In the genomic region with DNA sequence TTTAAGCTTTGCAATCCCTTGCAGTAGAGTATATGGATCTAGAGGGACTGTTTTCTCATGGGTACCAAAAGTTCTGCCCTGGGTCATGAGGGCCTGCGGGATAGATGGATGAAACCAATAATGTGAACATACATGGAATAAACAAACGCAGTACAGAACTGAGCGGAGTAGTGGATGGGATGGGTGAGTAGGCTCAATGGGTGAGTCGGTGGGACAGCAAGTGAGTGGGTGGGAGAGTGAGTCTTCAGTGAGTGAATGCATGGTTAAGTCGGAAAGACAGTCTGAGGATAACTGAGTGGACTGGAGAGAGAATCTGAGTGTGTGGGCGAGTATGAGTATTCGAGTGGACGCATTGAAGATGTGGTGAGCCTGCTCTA, we compare ENCODE assay signal across 9 mouse cellular contexts. TPM values are rescaled to one million over a fixed set of nuclear protein-coding genes. Genes with fewer than 3 reads are reported as not detected.
DNase-seq lines count a peak whose midpoint lies in the region; ATAC-seq lines count a peak whose summit lies in the region.
"Had no signal": no experiment of that assay in that cellular context is flagged by ENCODE, and none has a peak within 500 bp of the region (broad histone marks: within the 10 kb centered on the region; RNA-seq: fewer than 3 reads in every experiment).

No protein-coding gene starts in this region.

- H3K27ac ChIP-seq in kidney, embryonic 15.5 days = no peak overlapping the region
- H3K27ac ChIP-seq in embryonic facial prominence, embryonic 13.5 days = peak overlapping the region; percentile 98
- no peak overlapping the region for H3K27ac ChIP-seq in intestine, embryonic 15.5 days
- no peak overlapping the region for H3K27ac ChIP-seq in neural tube, embryonic 12.5 days

- no peaks in the 10 kb centered on the region; the same call in 1 of the 2 replicates for H3K9me3 ChIP-seq in kidney, embryonic 15.5 days (replicated peaks)
- H3K9me3 ChIP-seq in embryonic facial prominence, embryonic 13.5 days = no peaks in the 10 kb centered on the region
- H3K9me3 ChIP-seq in intestine, embryonic 15.5 days = no peaks in the 10 kb centered on the region
- H3K9me3 ChIP-seq in neural tube, embryonic 12.5 days = no peaks in the 10 kb centered on the region

- 29% methylated on average over 8 of the region's 8 CpGs for WGBS in kidney, embryonic 15.5 days
- WGBS in embryonic facial prominence, embryonic 13.5 days = 28% methylated on average over 8 of the region's 8 CpGs
- 34% methylated on average over 8 of the region's 8 CpGs for WGBS in intestine, embryonic 15.5 days
- 38% methylated on average over 8 of the region's 8 CpGs for WGBS in neural tube, embryonic 12.5 days

- H3K27me3 ChIP-seq in kidney, embryonic 15.5 days = peaks cover 36% of the 10 kb centered on the region
- no peaks in the 10 kb centered on the region for H3K27me3 ChIP-seq in embryonic facial prominence, embryonic 13.5 days
- peaks cover 12% of the 10 kb centered on the region for H3K27me3 ChIP-seq in intestine, embryonic 15.5 days (replicated peaks)
- peaks cover 20% of the 10 kb centered on the region for H3K27me3 ChIP-seq in neural tube, embryonic 12.5 days (replicated peaks)

- H3K4me3 ChIP-seq in kidney, embryonic 15.5 days (replicated peaks) = peak overlapping the region; percentile 79
- peak overlapping the region; percentile 83 for H3K4me3 ChIP-seq in embryonic facial prominence, embryonic 13.5 days
- H3K4me3 ChIP-seq in intestine, embryonic 15.5 days (replicated peaks) = peak overlapping the region; percentile 64
- H3K4me3 ChIP-seq in neural tube, embryonic 12.5 days = peak overlapping the region; percentile 58

- H3K4me2 ChIP-seq in kidney, embryonic 15.5 days = peak overlapping the region; percentile 98
- H3K4me2 ChIP-seq in embryonic facial prominence, embryonic 13.5 days = peak overlapping the region; percentile 71
- peak overlapping the region; percentile 98 for H3K4me2 ChIP-seq in intestine, embryonic 15.5 days (replicated peaks)
- H3K4me2 ChIP-seq in neural tube, embryonic 12.5 days (replicated peaks) = peak overlapping the region; percentile 89

- peak overlapping the region; percentile 68; the same call in 1 of the 2 replicates for H3K9ac ChIP-seq in kidney, embryonic 15.5 days
- peak overlapping the region; percentile 93 for H3K9ac ChIP-seq in embryonic facial prominence, embryonic 13.5 days
- peak overlapping the region; percentile 57; the same call in 1 of the 2 replicates for H3K9ac ChIP-seq in intestine, embryonic 15.5 days
- H3K9ac ChIP-seq in neural tube, embryonic 12.5 days = peak overlapping the region; percentile 66

- H3K36me3 ChIP-seq in kidney, embryonic 15.5 days = no peaks in the 10 kb centered on the region
- H3K36me3 ChIP-seq in embryonic facial prominence, embryonic 13.5 days = no peaks in the 10 kb centered on the region
- H3K36me3 ChIP-seq in intestine, embryonic 15.5 days = no peaks in the 10 kb centered on the region
- no peaks in the 10 kb centered on the region for H3K36me3 ChIP-seq in neural tube, embryonic 12.5 days

- ATAC-seq in kidney, embryonic 15.5 days (replicated peaks; ENCODE audit: low FRiP score) = peak; percentile 23
- ATAC-seq in embryonic facial prominence, embryonic 13.5 days (ENCODE audit: insufficient number of reproducible peaks, insufficient read depth, low FRiP score, low TSS enrichment, low read depth) = no peak
- ATAC-seq in intestine, embryonic 15.5 days = 0 out of 2 replicates have a peak, but pooled peaks have one; percentile 10
- ATAC-seq in neural tube, embryonic 12.5 days (ENCODE audit: low FRiP score, low read depth) = no peak; the same call in 1 of the 2 replicates

- peaks cover 28% of the 10 kb centered on the region for H3K4me1 ChIP-seq in kidney, embryonic 15.5 days
- peaks cover 36% of the 10 kb centered on the region for H3K4me1 ChIP-seq in embryonic facial prominence, embryonic 13.5 days
- H3K4me1 ChIP-seq in intestine, embryonic 15.5 days (replicated peaks) = peaks cover 11% of the 10 kb centered on the region
- peaks cover 8% of the 10 kb centered on the region; the same call in 1 of the 2 replicates for H3K4me1 ChIP-seq in neural tube, embryonic 12.5 days

- no peak for DNase-seq in kidney, adult 9 months
- DNase-seq in embryo, embryonic 9.5 days (ENCODE audit: extremely low spot score) = no peak
- no peak for DNase-seq in right cerebral cortex, postnatal 36 days (ENCODE audit: low spot score in 2 of 2)
- no peak for DNase-seq in layer of hippocampus, adult 18-20 months (ENCODE audit: low spot score in 2 of 2)

RNA-seq across cellular contexts. Expression of gene Gxylt2, which starts 0.3 kb away (rescaled TPM):
- 9.0 and 10.1 TPM in 2 replicates for polyA plus RNA-seq in kidney, embryonic 15.5 days (2015; fragmentation: Nextera tagmentation; extraction: Ambion mirVana)
- polyA plus RNA-seq in embryonic facial prominence, embryonic 13.5 days (2015; fragmentation: Nextera tagmentation; extraction: Ambion mirVana) = 33.2 and 39.5 TPM in 2 replicates
- 0.87 and 1.1 TPM in 2 replicates for polyA plus RNA-seq in intestine, embryonic 15.5 days (2015; fragmentation: Nextera tagmentation; extraction: Ambion mirVana)
- polyA plus RNA-seq in neural tube, embryonic 12.5 days (2016; fragmentation: Nextera tagmentation; extraction: Ambion mirVana) = 5.2 and 5.5 TPM in 2 replicates
- total RNA-seq in layer of hippocampus, adult 18-20 months (2021) = 1 to 10 TPM; 1.6 to 1.9 TPM
- total RNA-seq: hematopoietic stem cell, adult 5-6 weeks had no signal

RNA-seq across cellular contexts. Expression of gene Shq1, which starts 33.2 kb away (rescaled TPM):
- 18.3 and 19.3 TPM in 2 replicates for polyA plus RNA-seq in kidney, embryonic 15.5 days (2015; fragmentation: Nextera tagmentation; extraction: Ambion mirVana)
- polyA plus RNA-seq in embryonic facial prominence, embryonic 13.5 days (2015; fragmentation: Nextera tagmentation; extraction: Ambion mirVana) = 13.7 and 15.6 TPM in 2 replicates
- 16.8 and 18.2 TPM in 2 replicates for polyA plus RNA-seq in intestine, embryonic 15.5 days (2015; fragmentation: Nextera tagmentation; extraction: Ambion mirVana)
- polyA plus RNA-seq in neural tube, embryonic 12.5 days (2016; fragmentation: Nextera tagmentation; extraction: Ambion mirVana) = 12.8 and 13.5 TPM in 2 replicates
- total RNA-seq in layer of hippocampus, adult 18-20 months (2021) = 1 to 10 TPM; 6.4 to 6.5 TPM

Comparison
In these comparisons a context has a peak if more than half of its experiments do, and no peak if none do; other contexts are left out.
1. ATAC-seq: peak in kidney, embryonic 15.5 days (single experiment) and intestine, embryonic 15.5 days (single experiment); none in embryonic facial prominence, embryonic 13.5 days (single experiment) and neural tube, embryonic 12.5 days (single experiment).
2. Peak in every context shown above with its lines, with median percentiles within 50 percentile points of each other: H3K4me2 ChIP-seq, H3K4me3 ChIP-seq and H3K9ac ChIP-seq.